Mouse (Mus musculus) c-Kit-negative CD71-positive TER-119-positive erythroid progenitor cells, embryonic 14.5 days (primary cell): ENCODE data around the gene Sco2.

Experiments
- DNase-seq: peaks from one replicate; pipeline ENCODE4 v3.0.0-alpha.2; 2013; ENCODE audit warnings: low read depth, low spot score

The Sco2 gene

DNA sequence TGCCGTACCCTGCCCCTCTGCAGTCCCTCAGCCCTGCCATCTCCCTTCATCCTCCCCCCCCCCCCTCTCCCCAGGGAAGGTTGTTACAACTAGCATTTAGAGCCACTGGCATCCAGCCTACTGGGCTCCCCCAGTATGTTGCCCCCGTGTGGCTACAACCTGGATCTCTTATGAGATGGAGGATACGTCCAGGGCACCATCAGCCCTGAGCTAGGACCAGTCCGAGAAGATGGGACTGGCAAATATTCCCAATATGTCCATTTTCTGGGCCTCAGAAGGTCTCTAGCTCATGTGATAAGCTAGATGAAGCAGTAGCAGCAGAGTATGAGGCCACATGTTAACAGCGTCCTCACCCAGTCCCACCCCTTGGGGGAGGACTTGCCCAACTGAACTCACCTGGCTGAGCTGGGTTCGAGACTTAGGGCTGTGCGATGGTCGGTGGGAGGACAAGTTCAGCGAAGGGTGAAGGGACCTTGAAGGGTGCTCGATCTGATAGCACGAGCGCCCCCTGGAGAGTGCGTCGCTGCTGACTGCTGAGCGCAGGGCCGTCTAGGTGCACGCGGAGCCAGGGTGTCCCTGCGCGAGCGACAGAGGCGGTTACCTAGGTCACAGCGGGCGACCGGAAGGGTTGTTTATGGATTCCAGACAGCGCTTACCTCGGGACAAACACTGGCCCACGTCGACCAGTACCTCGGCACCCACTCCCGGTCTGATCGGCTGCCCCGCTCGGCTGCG lies 452 bp downstream of the Sco2 start:
- DNase-seq: peak; percentile 68

DNA sequence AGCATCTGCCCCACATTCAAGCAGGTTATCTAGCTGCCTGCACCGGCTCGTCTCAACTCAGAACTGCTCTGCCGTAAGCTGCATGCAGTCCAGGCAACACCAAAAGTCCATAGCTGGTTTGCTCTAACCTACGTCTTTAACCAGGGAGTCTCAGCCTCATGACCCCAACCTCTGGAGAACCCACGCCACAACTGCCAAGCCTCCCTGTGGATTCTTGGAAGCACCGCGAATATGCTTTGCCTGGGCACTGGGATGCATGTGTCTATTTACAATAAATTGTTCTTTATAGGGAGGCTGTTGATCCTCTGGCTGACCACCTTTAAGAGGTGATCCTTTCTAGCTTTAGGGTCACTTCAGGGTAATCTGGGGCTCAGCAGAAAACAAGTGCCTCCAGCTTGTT lies 1.1 kb downstream of the Sco2 start:
- no peak for DNase-seq

DNA sequence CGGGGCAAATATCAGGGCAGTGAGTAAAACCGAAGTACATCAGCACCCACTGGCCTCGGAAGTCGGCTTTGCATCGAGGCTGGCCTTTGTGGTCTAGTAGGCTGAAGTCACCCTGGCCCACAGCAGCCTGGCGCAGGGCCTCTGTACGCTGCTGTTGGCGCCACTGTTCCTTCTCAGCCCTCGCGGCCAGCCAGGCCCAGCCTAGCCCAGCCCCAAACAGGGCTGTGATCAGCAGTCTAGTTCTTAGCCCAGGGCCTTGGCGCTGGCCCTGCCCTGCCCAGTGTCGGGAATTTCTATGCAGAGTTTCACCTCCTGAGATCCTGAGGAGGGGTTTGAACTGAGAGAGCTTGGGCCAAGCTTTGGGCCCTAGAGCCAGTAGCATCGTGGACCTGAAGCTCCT lies 1.6 kb downstream of the Sco2 start:
- DNase-seq: no peak

DNA sequence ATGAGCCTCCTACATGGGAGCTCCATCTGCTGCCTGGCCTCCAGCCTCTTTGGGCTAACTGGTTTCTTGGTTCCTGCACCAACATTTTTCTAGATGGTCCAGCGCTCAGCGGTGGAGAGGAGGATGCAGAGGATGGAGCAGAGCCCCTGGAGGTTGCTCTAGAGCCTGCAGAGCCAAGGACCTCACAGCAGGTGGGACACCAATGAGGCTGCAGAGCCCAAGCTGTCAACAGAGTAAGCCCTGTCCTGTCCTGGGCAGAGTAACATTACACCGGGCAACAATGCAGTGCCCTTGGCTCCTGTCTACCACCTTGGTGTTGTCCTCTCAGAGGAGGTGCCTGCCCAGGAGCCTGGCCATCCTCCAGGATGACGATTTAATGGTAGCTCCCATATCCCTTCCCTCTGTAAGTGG lies 8.5 kb downstream of the Sco2 start:
- no peak for DNase-seq

DNA sequence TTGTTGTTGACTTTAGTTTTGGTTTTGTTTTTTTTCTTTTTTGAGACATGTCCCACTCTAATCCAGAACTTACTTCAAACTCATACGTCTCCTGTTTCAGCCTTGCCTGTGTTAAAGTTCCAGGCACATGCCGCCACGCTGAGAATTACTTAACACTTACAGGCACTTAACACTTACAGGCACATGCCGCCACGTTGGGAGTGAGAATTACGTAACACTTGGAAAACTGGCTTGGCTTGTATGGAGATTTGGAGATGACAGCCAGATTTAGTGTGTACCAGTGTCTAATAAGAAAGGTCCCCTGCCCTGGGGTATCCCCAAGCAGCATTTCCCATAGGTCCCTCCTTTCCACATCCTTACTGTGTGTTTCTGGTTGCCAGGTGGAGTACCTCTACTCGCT lies 10.6 kb downstream of the Sco2 start:
- no peak for DNase-seq

DNA sequence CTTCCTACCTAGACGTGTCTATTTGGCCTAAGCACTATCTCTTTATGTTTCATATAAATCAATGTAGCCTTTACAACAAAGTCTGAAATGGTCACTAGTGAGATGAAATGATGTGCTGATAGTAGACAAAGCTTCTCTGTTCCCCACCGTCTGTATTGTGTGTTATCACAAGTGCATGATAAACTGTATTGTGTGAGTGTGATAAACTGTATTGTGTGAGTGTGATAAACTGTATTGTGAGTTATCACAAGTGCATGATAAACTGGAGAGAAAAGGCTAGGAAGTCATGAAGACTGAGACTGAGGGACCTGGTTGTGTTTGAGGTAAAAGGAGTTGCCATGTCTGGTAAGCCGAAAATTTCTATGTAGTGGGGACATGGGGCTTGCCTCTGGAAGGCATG lies 14.9 kb downstream of the Sco2 start:
- no peak for DNase-seq

DNA sequence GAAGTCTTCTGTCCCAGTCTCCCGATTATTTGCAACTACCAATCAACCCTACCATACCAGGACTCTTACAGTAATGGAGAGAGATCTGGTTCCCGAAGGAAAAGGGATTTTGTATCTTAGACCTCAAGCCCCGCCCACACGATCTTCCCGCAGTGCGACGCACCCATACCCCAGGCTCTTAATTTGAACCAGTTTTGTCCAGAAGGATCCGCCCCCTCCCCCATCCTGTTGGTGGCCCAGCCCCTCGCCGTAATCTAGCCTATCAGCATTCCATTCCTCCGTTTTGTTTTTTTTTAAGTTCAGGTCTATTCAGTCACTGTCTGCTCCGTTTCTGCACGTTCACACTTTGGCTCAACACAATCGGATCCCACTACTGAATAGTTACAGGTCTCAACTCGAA lies 17.3 kb downstream of the Sco2 start:
- peak; percentile 68 for DNase-seq

DNA sequence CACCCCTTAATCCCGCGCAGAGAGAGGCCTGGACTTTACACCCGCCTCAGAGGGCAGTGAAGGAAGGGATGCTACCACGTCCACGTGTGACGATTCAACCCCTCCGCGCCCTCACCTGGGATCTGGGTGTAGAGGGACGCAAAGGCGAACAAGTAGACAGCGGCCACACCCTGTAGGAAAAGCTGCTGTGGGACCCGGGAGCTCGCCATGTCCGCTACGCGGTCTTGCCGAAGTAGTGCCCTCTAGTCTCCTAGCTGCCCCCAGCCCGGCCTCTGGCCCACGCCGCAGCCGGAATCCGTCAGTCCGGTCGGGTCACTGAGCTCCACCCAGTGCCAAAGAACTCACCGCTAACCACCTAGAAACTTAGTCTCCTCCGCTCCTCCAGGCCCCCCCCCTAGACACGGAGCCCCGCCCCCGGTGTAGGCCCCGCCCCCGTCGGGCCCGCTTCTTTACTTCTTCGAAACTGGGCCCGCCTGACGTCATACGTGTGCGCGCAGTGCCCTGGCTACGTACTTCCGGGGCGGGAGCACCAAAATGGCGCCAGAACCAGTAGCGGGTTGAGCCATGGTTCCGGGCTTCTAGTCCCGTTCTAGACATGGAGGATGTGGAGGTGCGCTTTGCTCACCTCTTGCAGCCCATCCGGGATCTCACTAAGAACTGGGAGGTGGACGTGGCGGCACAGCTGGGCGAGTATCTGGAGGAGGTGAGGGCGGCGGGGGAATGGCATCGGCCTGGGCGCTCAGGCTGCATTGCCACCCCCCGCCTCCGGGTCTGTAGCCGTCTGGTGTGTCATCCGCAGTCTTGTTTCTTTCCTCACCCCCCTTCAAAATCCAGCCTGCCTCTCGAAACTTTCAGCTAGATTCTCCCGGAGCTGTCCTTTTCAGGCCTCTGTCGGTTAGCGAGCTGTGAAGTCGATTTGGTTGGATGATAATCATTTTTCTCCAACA lies 18.1 kb downstream of the Sco2 start, which contains the start of the genes Lmf2 and Ncaph2:
Lmf2 (minus strand) TSS at position 419 of the 947 bp plus-strand sequence.
Ncaph2 (plus strand) TSS at position 479 of the 947 bp plus-strand sequence.
- peak; percentile 95 for DNase-seq

DNA sequence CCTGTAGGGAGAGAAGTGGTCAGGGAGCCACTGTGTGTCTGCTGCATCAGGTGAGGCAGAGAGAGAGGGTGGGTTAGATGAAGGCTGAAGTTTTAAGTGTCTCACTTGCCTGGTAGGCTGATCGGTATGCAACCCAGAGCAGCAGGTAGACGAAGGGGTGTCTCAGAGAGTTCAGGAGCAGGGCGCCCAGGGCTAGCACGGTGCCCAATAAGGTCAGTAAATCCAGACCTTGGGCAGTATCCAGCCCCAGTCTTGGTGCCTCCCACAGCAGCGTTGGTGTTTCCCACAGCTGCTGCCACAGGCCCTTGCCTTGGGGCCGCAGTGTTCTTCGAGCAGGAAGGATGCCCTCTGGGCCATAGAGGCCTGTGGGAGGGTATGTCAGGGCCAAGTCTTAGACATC lies 19.2 kb downstream of the Sco2 start:
- no peak for DNase-seq

DNA sequence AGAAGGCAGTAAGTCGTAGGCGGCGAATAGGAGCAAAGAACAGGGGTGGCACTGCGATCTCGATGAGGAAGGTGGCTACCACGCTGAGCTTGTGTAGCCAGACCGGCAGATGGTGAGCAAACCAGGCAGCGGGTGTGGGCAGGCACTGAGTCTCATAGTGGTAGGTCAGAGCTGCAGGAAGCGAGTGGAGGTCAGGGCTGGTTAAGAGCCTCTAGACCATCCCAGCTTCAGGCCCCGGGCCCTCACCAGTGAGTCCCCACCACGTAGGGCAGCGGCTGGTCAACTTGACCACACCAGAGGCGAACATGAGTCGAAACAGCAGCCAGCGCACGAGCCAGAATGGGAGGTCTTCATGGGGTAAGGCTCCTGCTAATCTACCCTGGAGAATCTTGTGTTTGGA lies 19.8 kb downstream of the Sco2 start:
- no peak for DNase-seq

DNA sequence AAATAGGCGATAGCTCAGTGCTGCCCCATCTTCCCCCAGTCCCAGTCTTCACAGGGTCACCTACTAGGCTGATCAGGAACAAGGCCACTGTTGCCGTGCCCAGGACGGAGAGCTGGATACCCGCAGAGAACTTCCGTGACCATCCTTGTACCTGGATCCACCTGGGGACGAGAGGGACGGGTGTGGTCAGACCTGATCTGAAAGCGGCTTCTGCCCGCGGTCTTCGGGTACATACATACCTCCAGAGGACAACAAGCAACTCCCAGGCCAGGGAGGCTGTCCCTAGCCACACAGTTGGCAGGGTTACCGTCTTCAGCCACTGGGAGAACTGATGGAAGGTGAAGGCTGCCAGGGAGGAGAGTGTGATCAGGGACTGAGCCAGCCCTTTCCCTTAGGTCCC lies 20.9 kb downstream of the Sco2 start:
- no peak for DNase-seq

DNA sequence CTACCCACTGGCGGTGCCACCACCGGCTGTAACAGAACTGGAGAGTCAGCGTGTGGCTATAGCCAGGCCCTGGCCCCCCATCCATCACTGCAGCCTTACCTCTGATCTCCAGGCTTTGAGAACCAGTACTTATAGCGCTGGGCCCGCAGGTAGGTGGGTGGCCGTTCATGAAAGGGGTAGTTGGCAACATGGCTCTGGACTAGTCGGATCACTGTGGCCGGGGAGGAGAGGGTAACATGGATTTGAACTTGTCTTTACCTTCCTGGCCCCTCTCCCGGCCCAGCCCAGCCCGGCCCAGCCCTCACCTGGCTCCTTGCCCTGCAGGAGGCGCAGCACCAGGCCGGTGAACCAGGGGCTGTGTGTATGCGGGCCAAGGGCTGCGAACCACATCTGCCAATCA lies 21.6 kb downstream of the Sco2 start:
- no peak for DNase-seq

DNA sequence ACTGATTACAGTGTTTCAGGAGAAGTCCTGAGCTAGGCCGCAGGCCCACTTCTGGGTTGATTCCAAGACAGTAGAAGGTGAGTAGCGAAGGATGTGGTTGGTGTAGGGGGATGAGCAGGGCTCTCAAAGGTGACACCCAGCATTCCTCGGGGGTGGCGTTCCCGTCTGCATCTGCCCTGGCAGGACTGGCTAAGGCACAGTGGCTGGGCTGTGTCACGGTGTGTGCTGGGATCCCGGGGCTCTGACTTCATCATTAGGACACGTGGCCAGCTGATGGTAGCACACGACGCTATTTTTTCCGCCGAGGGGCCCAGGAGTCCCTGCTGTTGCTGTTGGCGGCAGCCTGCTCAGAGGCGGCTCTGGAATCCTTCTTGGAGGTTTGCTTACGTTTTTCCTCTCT lies 22.3 kb downstream of the Sco2 start:
- DNase-seq: no peak

DNA sequence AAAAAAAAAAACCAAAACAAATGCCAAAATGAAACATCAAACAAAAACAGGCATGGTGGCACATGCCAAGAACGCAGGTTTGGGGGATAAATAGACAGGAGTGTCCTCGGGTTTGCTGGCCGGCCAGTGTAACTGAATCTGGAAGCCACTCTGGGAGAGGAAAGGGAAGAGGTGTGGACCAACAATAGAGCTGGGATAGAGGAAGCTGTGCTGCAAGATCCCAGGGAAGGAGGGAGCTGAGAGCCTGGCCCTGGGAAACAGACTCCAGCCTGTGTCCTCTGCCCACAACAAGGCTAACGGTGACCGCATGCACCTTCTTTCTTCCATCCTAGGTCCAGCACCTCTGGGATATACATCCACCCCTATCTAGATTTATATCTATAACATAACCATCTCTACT lies 23.2 kb downstream of the Sco2 start:
- DNase-seq: no peak

DNA sequence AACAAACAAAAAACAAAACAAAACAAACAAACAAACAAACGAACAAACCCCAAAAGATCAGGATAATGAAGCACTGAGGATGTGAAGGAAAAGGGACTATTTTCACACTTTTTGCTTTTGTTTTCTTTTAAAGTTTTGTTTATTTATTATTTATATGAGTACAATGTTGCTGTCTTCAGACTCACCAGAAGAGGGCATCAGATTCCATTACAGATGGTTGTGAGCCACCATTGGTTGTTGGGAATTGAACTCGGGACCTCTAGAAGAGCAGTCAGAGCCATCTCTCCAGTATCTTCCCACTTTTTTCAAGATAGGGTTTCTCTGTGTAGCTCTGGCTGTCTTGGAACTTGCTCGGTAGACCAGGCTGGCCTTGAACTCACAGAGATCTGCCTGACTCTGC lies 30.3 kb downstream of the Sco2 start:
- DNase-seq: no peak

DNA sequence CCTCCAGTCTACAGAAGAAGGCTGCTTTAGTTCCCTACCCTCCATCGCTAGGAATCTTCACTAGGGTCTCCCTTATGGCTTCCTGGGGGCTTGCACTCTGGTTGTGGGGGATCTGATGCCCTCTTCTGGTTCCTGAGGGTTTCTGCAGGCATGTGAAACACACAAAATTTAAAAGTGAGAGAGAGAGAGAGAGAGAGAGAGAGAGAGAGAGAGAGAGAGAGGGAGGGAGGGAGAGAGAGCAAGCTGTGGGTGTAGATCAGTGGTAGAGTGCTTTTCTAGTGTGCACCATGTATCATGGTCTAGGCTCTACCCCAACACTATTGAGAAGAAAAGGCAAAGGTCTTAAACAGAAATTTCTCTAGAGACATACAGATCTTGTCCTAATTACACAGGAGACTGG lies 32.0 kb downstream of the Sco2 start:
- no peak for DNase-seq

DNA sequence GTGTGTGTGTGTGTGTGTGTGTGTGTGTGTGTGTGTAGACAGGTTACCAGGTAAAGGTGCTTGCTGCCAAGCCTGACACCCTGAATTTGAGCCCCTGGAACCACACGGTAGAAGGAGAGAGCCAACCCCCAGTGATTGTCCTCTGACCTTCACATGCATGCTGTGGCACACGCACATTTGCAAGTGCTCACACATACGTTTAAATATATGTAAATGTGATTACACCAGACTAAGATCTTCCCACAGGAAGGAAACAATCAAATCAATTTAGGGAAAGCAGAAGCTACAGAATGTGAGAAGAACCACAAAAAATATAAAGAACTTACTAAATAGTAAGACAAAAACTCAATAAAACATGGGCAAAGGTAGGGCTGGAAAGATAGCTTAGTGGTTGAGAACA lies 33.5 kb downstream of the Sco2 start:
- no peak for DNase-seq

DNA sequence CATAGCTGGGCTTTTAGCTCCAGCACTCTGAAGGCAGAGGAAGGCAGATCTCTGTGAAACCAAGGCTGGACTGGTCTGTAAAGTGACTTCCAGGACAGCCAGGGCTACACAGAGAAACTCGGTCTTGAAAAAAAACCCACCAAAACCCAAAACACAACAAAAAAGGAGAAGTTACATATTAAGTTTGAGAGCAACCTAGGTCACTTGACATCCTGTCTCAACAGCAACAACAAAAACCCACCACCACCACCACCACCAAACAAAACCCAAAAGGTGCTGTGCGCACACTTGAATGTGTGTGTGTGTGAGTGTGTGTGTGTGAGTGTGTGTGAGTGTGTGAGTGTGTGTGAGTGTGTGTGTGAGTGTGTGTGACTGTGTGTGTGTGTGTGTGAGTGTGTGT lies 34.0 kb downstream of the Sco2 start:
- no peak for DNase-seq

DNA sequence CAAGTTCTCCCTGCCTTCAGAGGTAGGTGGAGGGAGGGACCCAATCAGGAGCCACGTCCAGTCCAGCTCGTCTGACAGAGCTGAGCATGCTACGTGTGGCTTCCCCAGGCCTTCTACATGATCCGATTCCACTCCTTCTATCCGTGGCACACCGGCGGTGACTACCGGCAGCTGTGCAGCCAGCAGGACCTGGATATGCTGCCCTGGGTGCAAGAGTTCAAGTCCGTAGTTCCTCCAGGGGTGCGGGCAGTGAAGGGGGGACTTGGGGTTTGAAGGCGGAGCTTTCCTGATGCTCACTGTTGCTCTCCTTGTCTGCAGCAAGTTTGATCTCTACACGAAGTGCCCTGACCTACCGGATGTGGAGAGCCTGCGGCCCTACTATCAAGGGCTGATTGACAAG lies 37.2 kb downstream of the Sco2 start:
- DNase-seq: no peak

DNA sequence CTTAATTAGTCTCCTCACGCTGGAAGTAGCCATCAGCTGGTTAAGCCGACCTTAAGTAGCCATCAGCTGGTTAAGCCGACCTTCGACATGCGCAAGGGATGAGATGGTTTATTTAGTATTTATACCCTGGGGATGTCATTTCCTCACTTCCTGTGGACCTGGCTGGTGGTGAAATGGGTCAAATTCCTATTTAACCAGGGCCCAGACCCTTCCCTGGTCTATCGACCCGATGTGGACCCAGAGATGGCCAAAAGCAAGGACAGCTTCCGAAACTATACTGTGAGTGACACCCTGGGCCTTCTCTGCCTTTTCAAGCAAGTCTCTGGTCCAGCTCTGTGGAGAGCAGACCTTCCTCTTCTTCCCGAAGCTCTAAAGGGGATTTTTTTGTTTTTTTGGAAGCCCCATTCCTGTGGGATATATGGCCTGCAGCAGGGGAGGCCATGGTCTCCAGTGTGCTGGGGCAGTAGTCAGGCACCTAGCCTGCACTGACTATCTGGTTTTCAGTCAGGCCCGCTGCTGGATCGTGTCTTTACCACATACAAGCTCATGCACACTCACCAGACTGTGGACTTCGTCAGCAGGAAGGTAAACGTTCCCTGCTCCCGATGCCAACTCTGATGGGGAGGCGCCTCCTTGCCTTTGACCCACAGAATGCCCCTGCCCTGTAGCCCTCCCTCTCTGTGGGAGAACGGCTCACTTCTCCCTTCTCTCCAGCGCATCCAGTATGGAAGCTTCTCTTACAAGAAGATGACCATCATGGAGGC lies 38.7 kb downstream of the Sco2 start:
- DNase-seq: no peak

DNA sequence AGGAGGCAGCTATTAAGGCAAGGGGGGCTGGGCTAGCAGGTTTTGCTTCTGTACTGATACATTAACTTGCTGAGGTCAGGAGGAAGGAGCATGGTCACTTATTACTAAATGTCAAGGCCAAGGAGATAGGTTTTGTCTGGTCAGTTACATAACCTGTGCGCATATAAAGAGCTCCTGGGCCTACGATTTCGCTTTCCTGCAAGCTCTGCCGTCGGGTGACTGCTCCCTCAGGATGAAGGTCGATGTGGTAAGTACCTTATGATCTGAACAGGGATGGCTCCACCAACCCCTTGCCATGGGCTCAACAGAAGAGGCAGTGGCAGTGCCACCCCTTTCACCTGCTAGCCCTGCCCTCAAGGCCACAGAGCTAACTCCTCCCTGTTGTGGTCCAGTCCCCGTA lies 39.4 kb downstream of the Sco2 start, which contains the start of gene Miox:
Miox (plus strand) TSS at position 128 of the 400 bp plus-strand sequence.
- DNase-seq: no peak

DNA sequence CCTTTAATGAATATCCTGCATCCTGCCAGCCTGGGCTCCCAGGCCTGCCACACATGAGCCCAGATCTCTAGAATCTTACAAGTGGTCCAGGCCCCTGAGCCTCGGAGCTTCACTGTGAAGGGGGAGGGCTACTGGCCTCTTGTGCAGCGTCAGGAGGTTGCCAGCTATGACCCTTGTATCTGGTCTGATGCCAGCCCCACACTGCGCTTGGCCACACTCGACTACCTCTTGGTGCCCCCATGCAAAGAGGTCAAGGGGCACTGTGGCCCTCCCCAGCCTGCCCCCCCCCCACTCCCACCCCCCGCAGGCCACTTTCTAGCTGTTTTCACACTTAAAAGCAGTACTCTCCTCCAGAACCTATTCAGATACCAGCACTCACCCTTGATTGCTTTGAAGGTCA lies 47.2 kb downstream of the Sco2 start:
- DNase-seq: no peak
